Mouse (Mus musculus) brain, embryonic 14.5 days (tissue): ENCODE measurements around the gene Phgr1. TPM values are rescaled to one million over a fixed set of nuclear protein-coding genes. Genes with fewer than 3 reads are reported as not detected.

ENCODE experiments used
- DNase-seq: peaks from one replicate; pipeline ENCODE4 v3.0.0-alpha.2; 2011; ENCODE audit warnings: low read depth
- CTCF ChIP-seq: fragments of 200-500 bp; IDR thresholded peaks from 2 replicates; pipeline ENCODE4 v1.5.1; 2012; ENCODE audit warnings: inconsistent platforms, mild to moderate bottlenecking, moderate library complexity, borderline replicate concordance; ENCODE audit not compliant: insufficient read depth, insufficient read length; ENCODE audit errors: extremely low read depth
- POLR2A ChIP-seq: fragments of 200-500 bp; IDR thresholded peaks from 2 replicates; pipeline ENCODE4 v1.6.1; 2012; ENCODE audit warnings: mild to moderate bottlenecking, inconsistent platforms, borderline replicate concordance; ENCODE audit not compliant: poor library complexity, insufficient read depth, insufficient read length, severe bottlenecking; ENCODE audit errors: extremely low read depth
- polyA plus RNA-seq: library from polyadenylated mRNA; depleted of rRNA; stranded (reverse); fragments of >200 nt; gene quantifications from 2 replicates; pipeline ENCODE4 v1.2.3, GENCODE M21; 2012; rRNA removed

Phgr1 gene
- polyA plus RNA-seq, 1 experiment, result not detected

GRCm38 (mm10) chr2:118805756-118806155, 33.2 kb downstream of the Phgr1 start:
- TF ChIP-seq CTCF (no peak), POLR2A (no peak)
- DNase-seq, result no peak

DNA sequence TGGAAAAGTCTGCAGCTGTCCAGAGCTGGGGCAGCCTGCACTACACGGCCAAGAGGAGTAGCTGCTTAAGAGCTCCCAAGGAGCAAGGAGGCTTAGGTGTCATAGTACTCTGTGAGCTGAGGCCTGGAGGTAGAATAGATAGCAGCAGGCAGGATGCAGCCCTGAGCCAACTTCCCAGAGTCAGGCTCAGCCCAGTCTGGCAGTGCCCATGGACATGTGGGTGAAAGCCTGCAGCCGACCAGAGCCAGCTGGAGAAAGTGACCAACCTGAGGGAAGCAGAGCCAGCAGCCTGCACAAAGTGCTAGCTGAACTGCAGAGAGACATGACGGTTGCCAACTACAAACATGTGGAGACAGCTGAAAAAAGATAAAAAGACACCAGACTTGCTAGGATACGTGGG, 34.3 kb downstream of the Phgr1 start:
- TF ChIP-seq CTCF (no peak), POLR2A (no peak)
- DNase-seq, result no peak

DNA sequence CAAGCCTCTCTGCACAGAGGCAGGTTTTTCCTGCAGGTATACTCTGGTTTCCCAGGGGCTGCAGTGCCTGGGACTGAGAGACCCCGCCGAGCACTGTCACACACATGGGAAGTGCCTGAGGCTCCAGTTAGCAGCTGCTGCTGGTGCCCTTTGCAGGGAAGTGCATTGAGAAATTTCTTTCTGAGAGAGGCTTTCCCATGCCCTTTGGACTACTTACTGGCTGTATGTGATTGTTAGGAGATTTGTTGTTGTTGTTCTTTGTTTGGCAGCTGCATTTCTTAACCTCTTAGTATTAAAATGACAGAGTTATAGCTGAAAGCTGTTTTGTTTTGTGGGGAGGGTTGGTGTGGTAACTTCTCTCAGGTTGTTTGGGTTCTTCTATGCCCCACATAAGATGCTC, 38.3 kb downstream of the Phgr1 start:
- no peak for DNase-seq
- TF ChIP-seq CTCF (no peak), POLR2A (no peak)

DNA sequence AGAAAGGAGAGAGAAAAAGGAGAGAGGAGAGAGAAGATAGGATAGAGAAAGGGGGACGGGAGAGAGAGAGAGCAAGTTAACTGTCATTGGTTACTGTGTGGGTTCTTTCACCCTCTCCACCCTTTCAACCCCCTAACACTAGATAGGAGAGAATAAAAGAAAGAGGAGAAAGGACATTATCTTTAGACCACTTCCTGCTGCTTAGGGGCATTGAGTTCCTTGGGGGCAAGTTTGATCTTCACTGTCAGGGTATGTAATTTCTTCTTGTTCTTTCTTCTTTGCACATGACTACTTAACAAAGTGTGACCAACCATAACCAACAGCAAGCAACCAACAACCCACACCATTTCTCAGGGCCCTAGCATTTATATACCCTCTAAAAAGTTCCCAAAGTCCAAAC, 40.2 kb downstream of the Phgr1 start:
- DNase-seq, result no peak
- TF ChIP-seq POLR2A (no peak), CTCF (no peak)

DNA sequence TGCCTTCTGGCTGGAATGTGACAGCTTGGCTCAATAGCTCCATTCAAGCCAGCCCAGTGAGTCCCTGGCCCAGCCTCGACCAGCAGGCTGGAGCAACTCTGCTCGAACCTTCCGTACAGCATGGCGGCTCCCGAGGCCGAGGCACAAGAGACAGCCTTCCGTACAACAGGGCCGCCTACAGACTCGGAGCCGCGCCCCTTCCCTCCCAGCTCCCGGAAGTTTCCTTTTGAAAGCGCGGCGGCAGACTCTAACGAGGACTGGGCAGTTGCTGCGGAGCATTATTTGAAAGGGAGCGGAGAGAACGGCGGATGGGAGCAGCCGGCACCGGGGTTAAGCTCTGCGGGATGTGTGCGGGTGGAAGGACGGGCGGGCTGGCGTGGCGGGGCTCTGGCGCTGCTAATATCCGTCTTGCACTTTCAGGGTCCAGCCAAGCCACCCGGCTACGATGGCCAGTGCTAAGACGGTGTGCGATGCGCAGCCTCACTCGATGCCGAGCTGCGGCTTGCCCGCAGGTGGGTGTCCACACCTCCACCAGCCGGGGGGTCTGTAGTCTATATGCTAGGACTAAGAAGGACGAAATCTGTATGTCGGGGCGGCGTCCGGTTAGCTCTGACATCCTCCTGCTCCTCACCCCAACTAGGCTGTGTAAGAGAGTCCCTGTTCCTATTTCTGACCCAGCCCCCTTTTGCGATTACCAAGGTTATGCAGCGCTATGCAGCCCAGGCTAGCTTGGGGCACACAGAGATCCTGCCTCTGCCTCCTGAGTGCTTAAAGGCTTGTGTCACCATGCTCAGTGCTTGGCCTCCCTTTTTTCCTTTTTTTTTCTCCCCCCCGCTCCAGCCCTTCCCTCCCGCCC, 41.6 kb downstream of the Phgr1 start, which contains the start of gene Knstrn:
Gene Knstrn, plus strand, starts transcription at position 23 of the 856 bp plus-strand sequence.
- no peak for TF ChIP-seq POLR2A
- no peak for TF ChIP-seq CTCF
- DNase-seq, result peak; percentile 98

GRCm38 (mm10) chr2:118822800-118823199, 50.2 kb downstream of the Phgr1 start:
- DNase-seq, result no peak
- TF ChIP-seq POLR2A, result no peak
- TF ChIP-seq CTCF, result no peak

DNA sequence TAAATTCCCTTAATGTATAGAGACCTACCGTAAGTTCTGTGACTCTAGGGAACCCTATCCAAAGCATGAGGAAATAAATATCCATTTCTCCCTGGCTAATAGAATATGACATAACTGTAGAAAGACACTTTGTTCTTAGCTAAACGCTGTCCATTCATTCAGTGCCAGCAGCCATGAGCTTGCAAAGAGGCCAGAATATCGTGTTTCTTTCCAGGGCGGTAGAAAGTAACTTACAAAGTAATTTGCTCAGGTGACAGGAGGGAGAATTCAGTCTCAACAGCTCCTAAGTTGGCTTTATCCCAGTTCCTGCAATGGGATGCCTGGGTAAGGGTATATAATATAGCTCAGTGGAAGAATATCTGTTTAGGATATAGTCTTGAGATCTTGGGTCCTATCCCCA, 51.8 kb downstream of the Phgr1 start:
- no peak for DNase-seq
- no peak for TF ChIP-seq CTCF
- TF ChIP-seq POLR2A, result no peak

Other genes starting within 250 kb of the Phgr1 start
- gene Bmf, start 223.1 kb upstream of the Phgr1 start, polyA plus RNA-seq, result 10.6 and 13.7 TPM in 2 replicates
- gene Bub1b, start 174.6 kb upstream of the Phgr1 start, polyA plus RNA-seq, result 18.9 and 30.6 TPM in 2 replicates
- gene Pak6, start 109.5 kb upstream of the Phgr1 start, polyA plus RNA-seq, result 24.9 and 41.3 TPM in 2 replicates
- 0.14 and 0.62 TPM in 2 replicates for gene Ankrd63, start 68.8 kb upstream of the Phgr1 start, polyA plus RNA-seq
- gene Plcb2, start 44.3 kb upstream of the Phgr1 start, polyA plus RNA-seq, result 0.95 and 1.1 TPM in 2 replicates
- gene Inafm2, start 27.0 kb upstream of the Phgr1 start, polyA plus RNA-seq, result 11.1 and 11.7 TPM in 2 replicates
- gene Ccdc9b, start 10.1 kb upstream of the Phgr1 start, polyA plus RNA-seq, result 2.3 TPM in 2 replicates
- 75.9 and 108 TPM in 2 replicates for gene Disp2, start 7.0 kb downstream of the Phgr1 start, polyA plus RNA-seq
- 24.4 and 34.1 TPM in 2 replicates for gene Knstrn, start 41.2 kb downstream of the Phgr1 start, polyA plus RNA-seq
- gene Ivd, start 89.2 kb downstream of the Phgr1 start, polyA plus RNA-seq, result 57.5 and 60.2 TPM in 2 replicates
- 21.8 and 25.7 TPM in 2 replicates for gene Bahd1, start 127.6 kb downstream of the Phgr1 start, polyA plus RNA-seq
- gene Chst14, start 153.7 kb downstream of the Phgr1 start, polyA plus RNA-seq, result 8.4 and 10.7 TPM in 2 replicates